Mouse (Mus musculus) hindbrain, embryonic 13.5 days (tissue): ENCODE measurements around the gene 3110070M22Rik. TPM values are rescaled to one million over a fixed set of nuclear protein-coding genes. Genes with fewer than 3 reads are reported as not detected.

Experiments used
- polyA plus RNA-seq: library from polyadenylated mRNA; unstranded; fragments of >200 nt; fragmentation: Nextera tagmentation; extraction: Ambion mirVana; gene quantifications from 2 replicates; pipeline ENCODE4 v1.2.1, GENCODE M21; 2015

Gene 3110070M22Rik
- polyA plus RNA-seq, 1 experiment from 2014 or later: 2.1 TPM

Other genes with a start within 250 kb of the 3110070M22Rik start
- gene Paip1, start 59.8 kb downstream of the 3110070M22Rik start, polyA plus RNA-seq: 186 and 188 TPM in 2 replicates
- gene 4833420G17Rik, start 25.6 kb downstream of the 3110070M22Rik start, polyA plus RNA-seq: 111 and 117 TPM in 2 replicates
- gene Tmem267, start 344 bp downstream of the 3110070M22Rik start, polyA plus RNA-seq: 3.3 and 5.0 TPM in 2 replicates
- gene Ccl28, start 135.4 kb upstream of the 3110070M22Rik start, polyA plus RNA-seq: 0.30 and 0.49 TPM in 2 replicates
- gene Hmgcs1, start 202.0 kb upstream of the 3110070M22Rik start, polyA plus RNA-seq: 423 and 434 TPM in 2 replicates